Mouse (Mus musculus): ENCODE measurements around the gene Ilkap.

Gene Ilkap

DNA sequence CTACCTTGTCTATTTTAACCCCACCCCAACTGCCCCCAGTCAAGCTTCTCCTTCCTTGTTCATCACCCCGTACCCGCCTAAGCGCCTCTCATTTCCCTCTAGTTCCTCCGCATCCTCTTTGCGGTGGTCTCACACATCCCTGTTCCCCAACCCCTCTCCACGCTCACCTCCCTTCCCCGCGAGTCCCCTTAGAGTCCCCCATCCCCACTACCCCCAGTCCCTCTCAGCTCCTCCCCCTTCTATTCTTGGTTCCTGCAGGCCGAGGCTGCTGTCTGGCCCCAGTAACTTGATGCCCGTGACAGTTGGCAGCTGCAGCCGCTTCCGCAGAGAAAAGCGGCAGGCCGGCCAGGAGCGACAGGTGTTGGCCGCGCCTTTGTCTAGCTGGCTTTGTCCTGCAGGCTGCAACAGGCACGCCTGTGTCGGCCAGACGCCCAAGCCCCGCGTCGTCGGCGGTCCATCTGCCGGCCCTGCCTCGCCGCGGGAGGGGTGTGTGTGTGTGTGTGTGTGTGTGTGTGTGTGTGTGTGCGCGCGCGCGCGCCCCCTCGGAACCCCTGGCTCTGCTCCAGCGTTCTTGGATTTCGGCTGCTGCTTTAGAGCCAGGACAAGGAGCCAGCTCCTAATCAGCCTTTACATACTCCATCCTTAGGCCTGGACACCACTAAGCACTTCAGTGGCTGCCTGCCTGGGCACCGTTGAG lies 15.4 kb upstream of the Ilkap start, which contains the start of gene Hes6:
Gene Hes6, minus strand, starts transcription at position 141 of the 697 bp plus-strand sequence.
- DNase-seq (ENCODE audit: low spot score) = peak; percentile 50

DNA sequence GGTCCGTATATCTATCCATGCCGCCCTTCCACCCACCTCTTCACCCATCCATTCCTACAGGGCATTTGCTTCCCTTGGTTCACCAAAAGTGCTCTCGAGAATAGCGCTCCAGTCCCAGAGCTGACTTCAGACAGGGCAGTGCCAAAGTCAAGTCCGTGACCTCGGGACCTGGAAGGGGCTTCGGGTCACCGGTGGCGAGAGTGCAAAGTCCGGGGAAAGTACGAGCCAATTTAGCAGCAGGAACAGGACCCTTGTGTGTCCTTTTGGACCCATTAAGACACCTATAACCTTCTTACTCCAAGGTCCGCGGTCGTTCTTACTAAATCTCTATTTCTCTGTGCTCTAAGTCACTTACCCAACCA lies 14.9 kb upstream of the Ilkap start:
- no peak for DNase-seq (ENCODE audit: low spot score)

DNA sequence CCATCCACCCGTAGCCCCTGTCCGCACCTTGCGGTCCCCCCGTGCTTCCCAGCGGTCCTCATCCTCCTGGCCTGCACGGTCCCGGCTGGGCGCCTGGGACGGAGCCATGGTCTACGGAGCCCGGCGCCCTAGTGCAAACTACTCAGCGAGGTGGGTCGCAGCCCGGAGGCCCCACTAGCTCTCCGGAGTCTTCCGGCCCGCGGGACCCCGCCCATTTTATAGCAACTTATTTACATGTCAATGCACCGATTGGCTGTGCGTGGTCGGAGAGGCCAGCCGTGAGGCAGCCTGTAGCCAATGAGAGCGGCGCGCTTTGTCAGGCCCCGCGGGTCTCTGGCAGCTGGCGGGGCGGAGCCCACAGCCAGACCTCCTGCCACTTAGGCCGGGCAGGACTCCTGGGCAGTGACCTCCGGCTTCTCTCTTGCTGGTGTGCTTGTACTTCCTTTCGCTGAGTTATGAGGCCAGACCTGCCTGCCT lies 14.5 kb upstream of the Ilkap start:
- DNase-seq (ENCODE audit: low spot score) = peak; percentile 96

DNA sequence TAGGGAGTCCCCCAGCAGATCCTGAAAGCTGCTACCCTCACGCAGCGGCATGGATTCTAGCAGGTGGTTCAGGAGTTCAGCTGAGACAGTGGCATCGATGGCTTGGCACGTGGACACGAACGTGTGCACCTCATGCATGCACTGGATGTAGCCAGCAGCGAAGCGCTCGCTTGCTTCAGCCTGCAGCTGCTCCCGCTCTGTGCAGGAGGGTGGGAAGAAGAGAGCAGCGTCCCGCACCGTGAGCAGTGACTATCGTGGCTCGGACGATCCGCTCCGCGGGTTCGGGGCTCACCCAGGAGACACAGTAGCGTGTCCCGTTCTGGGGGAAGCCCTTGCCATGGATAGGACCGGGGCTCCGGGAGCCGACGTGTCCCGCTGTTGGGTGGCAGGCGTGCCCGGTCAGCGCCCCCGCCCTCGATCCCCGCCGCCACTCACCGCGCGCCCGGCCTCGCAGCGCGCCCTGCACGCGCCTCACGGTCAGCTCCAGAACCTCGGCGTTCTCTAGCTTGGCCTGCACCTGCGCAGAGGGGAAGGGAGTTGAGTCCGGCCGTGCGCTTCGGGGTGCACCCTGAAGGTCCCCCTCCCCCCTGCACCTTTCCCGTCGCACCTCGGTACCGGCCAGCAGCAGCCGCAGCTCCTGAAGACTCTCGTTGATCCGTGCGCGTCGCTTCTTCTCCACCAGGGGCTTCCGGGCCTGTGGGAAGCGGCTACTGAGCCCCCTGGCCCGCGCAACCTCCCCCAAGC lies 13.8 kb upstream of the Ilkap start:
- DNase-seq (ENCODE audit: low spot score) = peak; percentile 12

DNA sequence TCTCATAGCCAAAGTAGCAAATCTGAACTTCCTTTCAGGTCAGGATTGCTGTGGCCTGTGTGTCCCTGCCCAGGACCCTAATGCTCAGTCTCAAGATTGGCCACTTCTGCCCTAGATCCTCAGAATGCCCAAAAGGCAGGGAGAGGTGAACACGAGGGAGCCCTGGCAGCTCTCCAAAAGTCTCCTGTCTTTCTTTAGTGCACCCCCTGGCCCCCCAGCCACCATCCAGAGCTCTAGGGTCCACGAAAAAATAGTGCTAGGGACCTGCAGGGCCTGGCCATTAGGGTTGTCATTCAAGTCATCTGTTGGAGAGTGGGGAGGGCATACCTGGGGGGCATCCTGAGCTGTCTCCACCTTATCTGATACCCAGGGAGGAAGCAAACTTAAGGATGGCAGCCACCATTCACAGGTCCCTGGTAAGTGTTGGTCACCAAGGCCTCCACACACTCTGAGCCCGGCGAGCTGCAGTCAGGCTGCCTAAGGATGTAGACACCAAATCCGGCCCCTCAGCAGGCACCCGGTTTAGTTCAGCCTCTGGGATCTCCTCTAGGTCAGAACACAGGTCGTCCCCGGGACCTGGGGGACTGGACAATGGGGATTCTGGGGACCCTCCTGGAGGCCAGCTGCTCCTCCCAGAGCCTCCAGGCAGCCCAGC lies 13.1 kb upstream of the Ilkap start:
- DNase-seq (ENCODE audit: low spot score) = no peak

DNA sequence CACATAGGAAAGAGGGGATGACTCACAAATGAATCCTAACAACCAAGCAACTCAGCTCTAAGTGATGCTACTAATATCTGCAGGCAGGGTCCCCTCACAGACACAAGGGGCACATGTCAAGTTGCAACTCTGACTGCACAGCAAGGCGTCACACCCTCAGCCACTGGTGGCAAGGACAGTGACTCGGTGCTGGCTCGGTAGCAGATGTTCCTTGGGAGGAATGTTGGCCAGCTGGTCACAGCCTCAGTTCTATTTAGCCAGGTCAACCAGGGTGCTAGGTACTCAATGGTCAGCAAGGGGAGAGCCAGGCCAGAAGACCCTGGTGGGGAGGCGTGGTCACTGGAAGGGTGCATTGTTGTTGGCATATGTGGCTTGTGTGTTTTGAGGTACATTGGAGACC lies 9.2 kb upstream of the Ilkap start:
- no peak for DNase-seq (ENCODE audit: low spot score)

DNA sequence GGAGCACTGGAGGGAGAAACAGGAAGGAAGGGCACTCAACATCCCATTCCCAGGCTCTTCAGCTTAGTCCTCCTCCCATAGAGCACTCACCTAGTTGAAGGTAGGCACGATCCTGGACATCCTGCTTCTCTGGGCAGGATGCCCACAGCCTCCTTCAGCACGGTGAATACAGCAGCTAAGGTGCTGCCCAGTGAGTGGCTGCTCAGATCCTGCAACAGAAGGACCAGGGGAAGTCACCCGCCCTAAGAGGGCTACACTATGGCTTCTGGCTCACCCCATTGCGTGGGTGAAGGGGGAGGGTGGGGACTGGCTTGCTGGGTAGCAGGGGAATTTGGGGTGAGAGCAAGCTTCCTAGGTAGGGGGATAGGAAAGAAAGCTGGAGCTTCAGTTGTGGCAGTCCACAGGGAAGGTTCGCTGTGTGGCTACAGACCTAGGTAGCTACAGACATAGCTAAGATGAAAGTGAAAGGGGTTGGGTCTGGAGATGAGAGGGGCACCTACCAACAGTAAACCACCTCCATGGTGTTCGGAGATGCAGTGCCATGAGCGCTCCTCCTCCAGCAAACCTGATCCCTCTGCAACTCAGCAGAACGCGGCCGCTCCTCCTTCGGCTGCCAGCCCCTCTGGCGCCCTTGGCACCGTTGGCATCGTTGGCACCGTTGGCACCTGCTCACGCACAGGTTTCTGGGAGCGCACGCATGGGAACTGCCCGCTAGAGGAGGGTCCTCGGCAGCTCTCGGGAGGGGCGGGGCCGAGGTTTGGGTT lies 7.0 kb upstream of the Ilkap start:
- no peak for DNase-seq (ENCODE audit: low spot score)

DNA sequence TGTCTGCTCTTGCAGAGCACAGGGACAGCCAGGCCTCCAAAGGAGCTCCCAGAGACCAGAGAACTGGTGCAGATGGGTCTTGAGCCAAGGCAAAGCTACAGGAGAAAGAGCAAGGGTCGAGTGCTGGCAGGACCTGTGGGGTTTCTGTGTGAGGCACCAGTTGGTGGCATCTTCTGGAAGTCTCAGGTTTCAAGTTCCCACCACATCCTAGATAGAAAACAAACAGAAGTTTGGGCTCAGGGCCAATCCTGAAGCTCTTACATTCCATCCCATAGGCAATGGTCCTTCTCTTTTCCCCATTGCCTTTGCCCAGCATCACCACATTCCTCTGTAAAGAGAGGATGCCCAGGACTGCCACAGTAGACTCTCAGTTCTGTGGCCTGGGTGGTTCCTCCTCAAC lies 6.4 kb upstream of the Ilkap start:
- DNase-seq (ENCODE audit: low spot score) = no peak

DNA sequence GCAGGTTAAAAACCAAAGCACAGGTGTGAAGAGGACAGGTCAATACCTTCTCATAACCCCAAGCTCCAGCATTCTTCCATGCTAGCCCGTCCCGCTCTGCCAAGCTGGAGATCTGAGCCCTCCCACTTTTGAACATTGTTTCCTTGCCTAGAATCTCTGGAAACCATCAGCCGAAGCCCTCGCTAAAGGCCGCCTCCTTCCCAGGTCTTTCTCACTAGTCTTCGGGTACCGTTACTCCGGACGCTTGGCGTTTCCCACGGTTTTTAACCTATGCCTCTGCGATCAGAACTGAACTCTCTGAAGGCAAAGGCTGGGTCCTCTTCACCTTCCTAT lies 722 bp downstream of the Ilkap start:
- DNase-seq (ENCODE audit: low spot score) = no peak

DNA sequence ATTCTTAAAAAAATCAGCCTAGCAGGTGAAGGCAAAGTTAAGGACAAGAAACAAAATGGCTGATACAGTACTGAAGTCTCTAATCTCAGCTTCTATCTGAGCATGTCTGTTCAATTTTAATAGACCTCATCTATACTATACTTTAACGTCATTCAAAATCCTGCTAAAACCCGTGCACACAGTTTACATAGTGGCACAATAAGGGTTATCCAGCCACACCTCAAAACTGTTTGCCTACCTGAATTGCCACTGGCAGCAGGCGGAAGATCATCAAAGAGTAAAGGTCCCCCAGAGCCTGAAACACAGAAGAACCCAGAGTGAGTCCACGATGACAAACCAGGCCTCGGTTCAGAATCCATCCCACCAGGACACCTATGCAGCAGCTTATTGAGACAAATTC lies 8.2 kb downstream of the Ilkap start:
- no peak for DNase-seq (ENCODE audit: low spot score)

DNA sequence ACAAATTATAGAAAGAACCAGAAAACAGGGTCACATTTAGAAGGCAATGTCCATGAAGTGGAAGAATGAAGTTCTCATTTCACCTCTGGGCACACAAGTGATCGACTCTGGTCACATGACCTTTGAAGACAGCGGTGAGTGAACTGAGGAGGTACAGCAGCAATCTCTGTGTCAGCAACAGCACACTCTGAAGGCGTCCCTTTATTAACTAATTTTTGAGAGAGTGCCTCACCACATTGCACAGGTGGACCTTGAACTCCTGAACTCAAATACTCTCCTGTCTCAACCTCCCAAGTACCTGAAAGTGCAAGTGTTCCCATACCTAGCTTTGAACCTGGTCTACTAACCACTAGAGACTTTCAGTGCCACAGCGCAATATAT lies 17.5 kb downstream of the Ilkap start:
- DNase-seq (ENCODE audit: low spot score) = no peak

DNA sequence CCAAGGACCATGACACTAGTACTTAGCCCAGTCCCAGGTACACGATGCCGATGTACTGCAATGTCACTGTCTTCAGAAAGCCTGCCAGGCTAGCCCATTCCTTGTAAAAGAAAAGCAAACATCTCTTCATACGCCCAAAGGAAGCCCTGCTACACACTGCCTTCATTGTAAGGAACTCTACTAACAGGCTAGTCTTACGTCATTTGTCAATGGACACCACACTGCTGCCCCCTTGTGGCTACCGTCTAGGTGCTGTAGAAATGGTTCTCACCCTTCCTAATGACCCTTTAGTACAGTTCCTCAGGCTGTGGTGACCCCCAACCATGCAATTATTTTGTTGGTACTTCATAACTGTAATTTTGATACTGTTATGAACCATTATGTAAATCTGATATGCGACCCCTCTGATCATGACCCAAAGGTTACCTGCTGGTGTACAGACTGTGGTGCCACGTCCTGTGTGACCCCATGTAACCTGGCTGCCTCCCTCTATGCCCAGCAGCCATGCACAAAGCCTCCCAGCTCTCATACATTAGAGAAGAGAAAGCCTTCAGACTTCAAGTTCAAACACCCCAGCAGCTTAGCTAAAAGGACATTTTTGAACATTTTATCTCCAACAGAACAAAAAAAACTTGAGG lies 18.0 kb downstream of the Ilkap start:
- peak; percentile 47 for DNase-seq (ENCODE audit: low spot score)

DNA sequence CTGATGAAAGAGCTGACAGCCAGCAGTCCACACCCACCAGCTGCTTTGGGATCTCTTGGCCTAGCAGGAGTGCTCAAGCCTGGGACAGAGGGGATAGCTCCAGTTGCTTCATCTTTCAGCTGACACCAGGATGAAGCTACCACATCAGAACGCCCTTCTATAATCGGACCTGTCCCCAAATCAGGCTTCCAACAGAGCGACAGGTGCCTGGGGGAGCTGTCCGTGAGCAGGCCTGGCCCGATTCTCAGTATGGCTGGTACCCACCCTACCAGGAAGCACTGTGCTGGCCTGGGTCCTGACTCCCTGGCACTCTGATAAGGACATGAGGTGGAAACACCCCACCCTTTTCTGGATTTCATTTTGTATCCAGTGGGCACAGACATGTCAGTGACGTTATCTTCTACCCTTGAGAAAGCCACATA lies 25.2 kb downstream of the Ilkap start:
- DNase-seq (ENCODE audit: low spot score) = no peak

DNA sequence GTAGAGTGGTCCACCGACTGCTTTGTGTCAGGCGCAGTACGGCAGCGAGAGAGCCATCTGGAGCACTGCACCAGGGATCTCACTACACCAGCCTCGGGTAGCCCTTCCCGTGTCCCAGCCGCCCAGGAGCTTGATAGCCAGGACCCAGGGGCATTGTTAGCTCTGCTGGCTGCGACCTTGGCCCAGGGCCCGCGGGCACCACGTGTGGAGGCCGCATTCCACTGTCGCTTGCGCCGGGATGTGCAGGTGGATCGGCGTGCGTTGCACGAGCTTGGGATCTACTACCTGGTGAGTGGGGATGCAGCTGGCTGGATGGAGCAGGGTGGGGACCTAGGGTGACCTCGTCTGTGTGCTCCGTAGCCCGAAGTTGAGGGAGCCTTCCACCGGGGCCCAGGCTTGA lies 28.6 kb downstream of the Ilkap start:
- no peak for DNase-seq (ENCODE audit: low spot score)

DNA sequence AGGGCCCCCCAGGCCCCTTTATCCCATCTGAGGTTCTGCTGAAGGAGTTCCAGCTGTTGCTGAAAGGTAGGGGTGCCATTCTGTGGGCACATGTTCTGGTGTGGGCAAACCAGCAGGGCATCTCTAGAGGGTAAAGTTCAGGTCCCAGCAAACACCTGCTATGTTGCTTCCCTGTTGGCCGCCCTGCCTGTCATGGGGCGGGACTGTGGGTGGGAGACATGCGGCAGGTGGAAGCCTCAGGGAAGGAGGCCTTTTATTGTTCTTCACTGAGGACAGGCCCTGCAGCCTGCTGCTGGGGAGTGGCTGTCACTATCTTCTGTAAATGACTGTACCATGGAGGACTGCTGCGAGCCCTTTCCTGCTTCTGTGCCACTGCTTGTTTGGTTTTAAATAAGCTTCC lies 29.2 kb downstream of the Ilkap start:
- no peak for DNase-seq (ENCODE audit: low spot score)

DNA sequence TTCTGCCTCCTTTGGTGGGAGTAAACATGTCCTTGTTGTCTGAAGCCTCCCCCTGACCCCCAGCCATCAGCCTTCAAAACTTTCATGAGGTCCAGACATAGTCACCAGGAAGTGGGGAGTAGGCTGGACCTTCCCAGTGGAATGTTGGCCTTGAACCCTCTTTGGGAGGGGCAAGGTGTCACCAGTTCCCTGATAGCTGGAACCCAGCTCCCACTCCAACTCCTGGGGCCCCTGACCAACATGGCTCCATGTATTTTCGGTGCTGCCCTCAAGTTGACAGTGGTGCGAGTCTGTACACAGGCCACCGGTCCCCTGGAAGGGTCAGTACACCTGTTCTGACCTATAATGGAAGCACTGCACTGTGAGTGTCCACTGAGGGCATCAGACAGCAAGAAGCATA lies 31.3 kb downstream of the Ilkap start:
- no peak for DNase-seq (ENCODE audit: low spot score)

DNA sequence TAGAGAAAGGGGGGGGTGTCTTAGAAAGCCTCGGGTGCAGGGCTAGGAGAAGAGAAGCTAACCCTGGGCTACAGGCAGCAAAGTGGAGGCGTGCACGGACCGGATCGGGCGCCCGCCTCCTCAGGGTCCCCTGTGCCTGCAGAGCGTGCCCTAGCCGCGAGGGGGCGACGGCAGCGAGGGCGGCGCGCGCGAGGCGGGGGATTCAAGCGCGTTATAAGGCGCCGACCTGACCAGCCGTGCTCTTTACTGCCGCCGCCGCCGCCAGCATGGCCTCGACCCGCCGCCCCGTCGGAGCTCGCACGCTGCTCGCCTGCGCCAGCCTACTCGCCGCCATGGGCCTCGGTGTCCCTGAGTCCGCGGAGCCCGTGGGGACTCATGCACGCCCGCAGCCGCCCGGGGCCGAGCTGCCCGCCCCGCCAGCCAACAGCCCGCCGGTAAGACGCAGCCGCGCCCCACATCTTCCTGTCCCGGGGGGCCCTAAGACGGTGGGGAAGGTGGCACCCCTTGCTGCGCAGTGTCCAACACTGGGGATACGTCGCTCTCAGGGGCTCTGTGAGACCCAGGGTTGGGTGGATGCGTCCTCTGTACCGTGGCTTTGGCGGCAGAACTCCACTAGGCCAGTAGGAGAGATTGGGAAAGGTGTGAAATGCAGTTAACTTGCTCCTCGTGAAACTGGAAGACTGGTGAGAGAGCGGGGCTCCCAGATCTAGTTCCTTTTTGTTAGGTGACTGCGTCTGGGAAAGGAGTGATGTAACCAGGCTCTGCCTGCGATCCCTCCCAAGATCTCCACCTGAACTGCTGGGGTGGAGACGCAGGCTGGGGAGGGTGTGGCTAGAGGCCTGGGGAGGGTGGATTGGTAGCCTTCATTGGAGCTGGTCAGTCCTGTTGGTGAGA lies 32.2 kb downstream of the Ilkap start, which contains the start of gene Erfe:
Gene Erfe, plus strand, starts transcription at position 216 of the 894 bp plus-strand sequence.
- peak; percentile 60 for DNase-seq (ENCODE audit: low spot score)

DNA sequence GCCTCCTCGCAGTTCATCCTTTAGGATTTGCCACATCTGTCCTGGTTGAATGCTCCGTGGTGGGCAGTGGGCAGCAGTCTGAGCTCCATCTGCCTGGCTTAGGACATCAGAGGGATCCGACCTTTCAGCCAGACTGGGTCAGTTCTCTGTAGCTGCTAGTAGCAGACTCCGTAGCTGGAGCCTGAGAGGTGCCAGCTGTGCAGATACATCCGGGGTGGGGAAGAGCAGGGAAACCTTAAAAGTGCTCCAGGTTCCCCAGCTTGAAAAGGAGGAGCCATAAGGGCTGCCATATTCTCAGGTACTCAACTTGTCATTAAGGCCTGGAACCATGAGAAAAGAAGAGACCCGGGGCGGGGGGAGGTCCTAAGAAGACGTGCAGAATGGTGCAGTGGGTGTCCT lies 32.8 kb downstream of the Ilkap start:
- DNase-seq (ENCODE audit: low spot score) = no peak

DNA sequence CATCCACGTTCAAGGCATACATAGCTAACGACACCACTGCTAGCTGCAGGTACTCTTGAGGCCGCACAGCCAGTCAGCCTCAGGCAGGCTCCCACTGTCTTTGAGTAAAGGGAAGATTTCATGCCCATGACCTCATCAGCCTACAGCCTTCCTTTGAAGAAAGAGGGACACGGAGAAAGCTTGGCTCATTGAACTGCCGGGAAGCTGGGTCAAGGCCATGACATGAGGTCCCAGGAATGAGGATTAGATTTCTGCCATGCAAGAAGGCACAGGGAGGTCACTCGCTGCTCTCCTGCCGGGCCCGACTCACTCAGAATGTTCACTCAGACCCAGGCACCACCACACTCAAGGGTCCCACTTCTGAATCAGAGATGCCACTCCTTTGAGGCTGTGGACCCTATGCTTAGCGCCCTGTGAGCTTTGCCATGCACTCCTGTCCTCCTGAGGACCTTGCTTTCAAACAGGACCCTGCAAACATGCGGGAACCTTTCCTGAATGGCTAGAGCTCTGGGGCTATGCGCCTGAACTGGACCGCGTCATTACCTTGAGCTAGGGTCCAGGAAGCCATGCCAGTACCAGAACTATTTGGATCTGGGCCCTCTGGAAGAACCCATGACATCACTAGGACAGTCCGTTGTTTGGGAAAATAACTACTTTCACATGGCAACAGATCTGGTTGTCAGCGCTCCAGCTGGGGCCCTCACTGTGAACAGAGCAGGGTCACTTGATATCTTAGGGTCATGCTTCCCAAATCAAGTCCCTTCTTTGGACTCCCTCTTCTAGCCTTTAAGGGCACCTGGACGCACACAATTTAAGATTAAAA lies 33.6 kb downstream of the Ilkap start:
- no peak for DNase-seq (ENCODE audit: low spot score)

DNA sequence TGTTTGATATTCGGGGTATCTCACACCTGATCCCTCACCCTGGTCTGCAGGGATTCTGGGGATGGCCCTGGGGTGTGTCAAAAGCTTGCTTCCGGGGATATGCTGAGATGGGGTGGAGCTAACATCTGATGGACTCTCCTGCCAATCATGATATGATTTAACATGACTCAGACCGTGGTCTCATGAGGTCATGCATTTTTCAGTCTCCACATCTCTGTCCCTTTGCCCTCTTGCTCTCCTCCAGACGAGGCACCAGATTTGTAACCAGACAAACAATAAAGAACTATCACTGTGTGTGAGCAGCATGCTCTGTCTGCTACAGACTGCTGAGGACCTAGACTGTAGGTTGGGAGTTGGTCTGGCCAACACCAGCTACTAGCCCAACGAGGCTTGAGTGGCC lies 36.5 kb downstream of the Ilkap start:
- no peak for DNase-seq (ENCODE audit: low spot score)
